Mouse (Mus musculus) heart, adult 2 months (tissue): ENCODE data around the gene Galnt2.

Source experiments
- CTCF ChIP-seq: fragments of 200-600 bp; IDR thresholded peaks from 2 replicates; pipeline ENCODE4 v1.8.1; 2022; ENCODE audit warnings: antibody characterized with exemption, mild to moderate bottlenecking, moderate library complexity
- EP300 ChIP-seq: fragments of 200-500 bp; IDR thresholded peaks from 2 replicates; pipeline ENCODE4 v1.6.1; 2011; ENCODE audit warnings: low read depth, low read length, control low read depth; ENCODE audit not compliant: insufficient read depth
- POLR2A ChIP-seq: fragments of 200-500 bp; IDR thresholded peaks from 2 replicates; pipeline ENCODE4 v1.6.1; 2011; ENCODE audit warnings: mild to moderate bottlenecking, low read depth, low read length, control low read depth; ENCODE audit not compliant: insufficient read depth

- no peak for TF ChIP-seq CTCF
- no peak for TF ChIP-seq POLR2A
- no peak for TF ChIP-seq EP300
Observed at GRCm38 (mm10) chr8:124375168-124375567, 144.0 kb downstream of the Galnt2 start.
